Comparison of ENCODE assay signal across 8 mouse cellular contexts in genomic region chr4:136104590-136105337, GRCm38 (mm10). TPM values are rescaled to one million over a fixed set of nuclear protein-coding genes. Genes with fewer than 3 reads are reported as not detected.
DNase-seq lines count a peak whose midpoint lies in the region; ATAC-seq and TF ChIP-seq lines count a peak whose summit lies in the region.

No protein-coding gene starts in this region.

- WGBS in forebrain, embryonic 13.5 days: 8% methylated on average over 18 of the region's 18 CpGs
- 6% methylated on average over 18 of the region's 18 CpGs for WGBS in hindbrain, embryonic 15.5 days
- 17% methylated on average over 18 of the region's 18 CpGs for WGBS in limb, embryonic 14.5 days

- H3K27ac ChIP-seq in forebrain, embryonic 13.5 days: 0 out of 2 replicates have a peak overlapping the region, but pooled peaks have one; percentile 35
- H3K27ac ChIP-seq in hindbrain, embryonic 15.5 days (replicated peaks): peak overlapping the region; percentile 21
- no peak overlapping the region for H3K27ac ChIP-seq in limb, embryonic 14.5 days (replicated peaks; ENCODE audit: low read depth, low read length)

- ATAC-seq in forebrain, embryonic 13.5 days: no peak
- ATAC-seq in hindbrain, embryonic 15.5 days (ENCODE audit: low FRiP score, low read depth): peak; percentile 85
- ATAC-seq in limb, embryonic 14.5 days (ENCODE audit: low FRiP score, low read depth): 0 out of 2 replicates have a peak, but pooled peaks have one; percentile 26
- no peak for ATAC-seq in megakaryocyte, adult 5-6 weeks (ENCODE audit: poor library complexity, severe bottlenecking)

- TF ChIP-seq POLR2A in limb, embryonic 14.5 days (IDR thresholded peaks at IDR 0.05; ENCODE audit: borderline replicate concordance, extremely low read depth, insufficient read depth, insufficient read length): no peak

- H3K4me2 ChIP-seq in forebrain, embryonic 13.5 days: peak overlapping the region; percentile 23
- H3K4me2 ChIP-seq in hindbrain, embryonic 15.5 days: peak overlapping the region; percentile 18; the same call in 1 of the 2 replicates
- H3K4me2 ChIP-seq in limb, embryonic 14.5 days (replicated peaks; ENCODE audit: low read depth, low read length, severe bottlenecking): no peak overlapping the region; the same call in 1 of the 2 replicates

- peaks cover 10% of the 10 kb centered on the region for H3K4me1 ChIP-seq in forebrain, embryonic 13.5 days
- H3K4me1 ChIP-seq in hindbrain, embryonic 15.5 days (replicated peaks): peaks cover 11% of the 10 kb centered on the region
- peaks cover 9% of the 10 kb centered on the region for H3K4me1 ChIP-seq in limb, embryonic 14.5 days (ENCODE audit: control insufficient read depth, insufficient read depth, low read length)

- no peaks in the 10 kb centered on the region for H3K9me3 ChIP-seq in forebrain, embryonic 13.5 days (replicated peaks)
- no peaks in the 10 kb centered on the region for H3K9me3 ChIP-seq in hindbrain, embryonic 15.5 days
- H3K9me3 ChIP-seq in limb, embryonic 14.5 days (ENCODE audit: control insufficient read depth, low read length): no peaks in the 10 kb centered on the region

- peak overlapping the region; percentile 48; the same call in 1 of the 2 replicates for H3K9ac ChIP-seq in forebrain, embryonic 13.5 days
- H3K9ac ChIP-seq in hindbrain, embryonic 15.5 days: no peak overlapping the region
- H3K9ac ChIP-seq in limb, embryonic 14.5 days (ENCODE audit: low read depth, low read length, severe bottlenecking): peak overlapping the region; percentile 36

- H3K4me3 ChIP-seq in forebrain, embryonic 13.5 days: no peak overlapping the region
- H3K4me3 ChIP-seq in hindbrain, embryonic 15.5 days: no peak overlapping the region
- no peak overlapping the region for H3K4me3 ChIP-seq in limb, embryonic 14.5 days (replicated peaks; ENCODE audit: low read length)

- no peaks in the 10 kb centered on the region for H3K36me3 ChIP-seq in forebrain, embryonic 13.5 days (ENCODE audit: poor library complexity, severe bottlenecking)
- H3K36me3 ChIP-seq in hindbrain, embryonic 15.5 days: no peaks in the 10 kb centered on the region
- H3K36me3 ChIP-seq in limb, embryonic 14.5 days (ENCODE audit: control insufficient read depth, insufficient read depth, low read length): no peaks in the 10 kb centered on the region

- peak; percentile 55 for DNase-seq in adrenal gland, adult 2 months
- no peak for DNase-seq in adrenal gland, adult 18-20 months (ENCODE audit: low spot score in 2 of 2)
- DNase-seq in adrenal gland, postnatal 14 days: peak; percentile 67
- DNase-seq in limb, embryonic 14.5 days (ENCODE audit: low spot score): no peak
- DNase-seq in retina, postnatal 7 days (ENCODE audit: low read depth, low spot score): peak; percentile 17

- 0 out of 2 replicates have a peak, but pooled peaks cover 3% of the 10 kb centered on the region for H3K27me3 ChIP-seq in forebrain, embryonic 13.5 days
- H3K27me3 ChIP-seq in hindbrain, embryonic 15.5 days: no peaks in the 10 kb centered on the region
- no peaks in the 10 kb centered on the region for H3K27me3 ChIP-seq in limb, embryonic 14.5 days (ENCODE audit: control insufficient read depth, insufficient read depth, low read length)

RNA-seq across cellular contexts. Expression of gene Id3, which starts 38.5 kb away (rescaled TPM):
- 10 to 100 TPM; 31.5 to 70.5 TPM for total RNA-seq in adrenal gland, adult 2 months (2021)
- 235 and 298 TPM in 2 replicates for polyA plus RNA-seq in adrenal gland, adult 2 months (2012; rRNA removed)
- 10 to 100 TPM; 47.4 to 77.7 TPM for total RNA-seq in adrenal gland, adult 18-20 months (2021)
- total RNA-seq in adrenal gland, postnatal 14 days (2021): 91.3 and 98.0 TPM in 2 replicates
- 90.9 and 119 TPM in 2 replicates for polyA plus RNA-seq in forebrain, embryonic 13.5 days (2015; fragmentation: Nextera tagmentation; extraction: Ambion mirVana)
- polyA plus RNA-seq in hindbrain, embryonic 15.5 days (2015; fragmentation: Nextera tagmentation; extraction: Ambion mirVana): 208 TPM in 2 replicates
- polyA plus RNA-seq in limb, embryonic 14.5 days (2012; rRNA removed): 417 and 561 TPM in 2 replicates
- polyA plus RNA-seq in limb, embryonic 14.5 days (2014; fragmentation: Nextera tagmentation; extraction: Ambion mirVana): 500 and 565 TPM in 2 replicates
- 1.9 and 2.0 TPM in 2 replicates for total RNA-seq in megakaryocyte, adult 5-6 weeks (2015)
- total RNA-seq in megakaryocyte, adult 5-6 weeks (2017): 0.77 and 1.8 TPM in 2 replicates

RNA-seq across cellular contexts. Expression of gene Rpl11, which starts 51.5 kb away (rescaled TPM):
- total RNA-seq in adrenal gland, adult 2 months (2021): 100 to 1,000 TPM; 582 to 615 TPM
- polyA plus RNA-seq in adrenal gland, adult 2 months (2012; rRNA removed): 162 and 164 TPM in 2 replicates
- total RNA-seq in adrenal gland, adult 18-20 months (2021): 100 to 1,000 TPM; 560 to 640 TPM
- total RNA-seq in adrenal gland, postnatal 14 days (2021): 722 and 781 TPM in 2 replicates
- 383 and 388 TPM in 2 replicates for polyA plus RNA-seq in forebrain, embryonic 13.5 days (2015; fragmentation: Nextera tagmentation; extraction: Ambion mirVana)
- 257 and 270 TPM in 2 replicates for polyA plus RNA-seq in hindbrain, embryonic 15.5 days (2015; fragmentation: Nextera tagmentation; extraction: Ambion mirVana)
- 1,058 and 1,343 TPM in 2 replicates for polyA plus RNA-seq in limb, embryonic 14.5 days (2012; rRNA removed)
- 547 and 591 TPM in 2 replicates for polyA plus RNA-seq in limb, embryonic 14.5 days (2014; fragmentation: Nextera tagmentation; extraction: Ambion mirVana)
- 1,014 and 1,023 TPM in 2 replicates for total RNA-seq in megakaryocyte, adult 5-6 weeks (2015)
- total RNA-seq in megakaryocyte, adult 5-6 weeks (2017): 540 and 557 TPM in 2 replicates

Comparison
In these comparisons a context has a peak if more than half of its experiments do, and no peak if none do; other contexts are left out.
1. DNase-seq: peak in adrenal gland, adult 2 months (single experiment), adrenal gland, postnatal 14 days (single experiment) and retina, postnatal 7 days (single experiment); none in adrenal gland, adult 18-20 months (0 of 2) and limb, embryonic 14.5 days (single experiment).
2. ATAC-seq: peak in hindbrain, embryonic 15.5 days (single experiment) and limb, embryonic 14.5 days (single experiment); none in forebrain, embryonic 13.5 days (single experiment) and megakaryocyte, adult 5-6 weeks (single experiment).
3. RNA of gene Id3, which starts 38.5 kb away (total RNA-seq): 91.3 to 98.0 TPM in adrenal gland, postnatal 14 days, 47.4 to 77.7 TPM in adrenal gland, adult 18-20 months and 31.5 to 70.5 TPM in adrenal gland, adult 2 months; 0.77 to 2.0 TPM in megakaryocyte, adult 5-6 weeks; every median in the first group is over 10 times any median in the second.